Mouse (Mus musculus) embryonic facial prominence, embryonic 11.5 days (tissue): ENCODE data around the gene Ppm1h. TPM values are rescaled to one million over a fixed set of nuclear protein-coding genes. Genes with fewer than 3 reads are reported as not detected.

Experiments
- ATAC-seq: fragments of 200-750 bp; cut with Nextera tagmentation; replicated peaks from 2 replicates; pipeline ENCODE4 v1.8.0; 2017; ENCODE audit warnings: low read depth; ENCODE audit not compliant: insufficient number of reproducible peaks, low FRiP score, low TSS enrichment
- DNase-seq: peaks from one replicate; pipeline ENCODE4 v3.0.0-alpha.2; 2015; ENCODE audit warnings: low spot score
- H3K27ac ChIP-seq: fragments of 300-500 bp; sonication (generic); replicated peaks from 2 replicates; pipeline ENCODE4 v1.5.1; 2014; ENCODE audit warnings: mild to moderate bottlenecking, low read depth, low read length, control low read depth
- H3K27me3 ChIP-seq: fragments of 300-500 bp; sonication (generic); 2 replicates; pipeline ENCODE4 v1.6.1; 2014; ENCODE audit warnings: mild to moderate bottlenecking, low read length, moderate library complexity, mixed read lengths; ENCODE audit not compliant: control insufficient read depth, insufficient read depth
- H3K36me3 ChIP-seq: fragments of 300-500 bp; sonication (generic); replicated peaks from 2 replicates; pipeline ENCODE4 v1.6.1; 2014; ENCODE audit warnings: low read depth, mild to moderate bottlenecking, low read length, moderate library complexity, mixed read lengths; ENCODE audit not compliant: control insufficient read depth, insufficient read depth
- H3K4me1 ChIP-seq: fragments of 300-500 bp; sonication (generic); 2 replicates; pipeline ENCODE4 v1.6.1; 2014; ENCODE audit warnings: low read length, mixed read lengths; ENCODE audit not compliant: control insufficient read depth, insufficient read depth
- H3K4me2 ChIP-seq: fragments of 300-500 bp; sonication (generic); 2 replicates; pipeline ENCODE4 v1.6.1; 2014; ENCODE audit warnings: low read depth, mild to moderate bottlenecking, control low read depth, low read length, moderate library complexity
- H3K4me3 ChIP-seq: fragments of 300-500 bp; sonication (generic); 2 replicates; pipeline ENCODE4 v1.5.1; 2014; ENCODE audit warnings: low read depth, low read length, control low read depth
- H3K9ac ChIP-seq: fragments of 300-500 bp; sonication (generic); replicated peaks from 2 replicates; pipeline ENCODE4 v1.6.1; 2014; ENCODE audit warnings: mild to moderate bottlenecking, control low read depth, low read length
- H3K9me3 ChIP-seq: fragments of 300-500 bp; sonication (generic); replicated peaks from 2 replicates; pipeline ENCODE4 v1.6.1; 2016; ENCODE audit warnings: mild to moderate bottlenecking, low read length, inconsistent platforms, mixed read lengths; ENCODE audit not compliant: control insufficient read depth
- WGBS: fragments of 180-500 bp; shearing (Covaris S2); extraction: QIAGEN DNeasy Blood & Tissue Kit; methylation state at CpG from one replicate; pipeline ENCODE4 v1.1.7; 2014; 5-methylcytosine and 5-hydroxymethylcytosine counted together
- polyA plus RNA-seq: library from polyadenylated mRNA; unstranded; fragments of >200 nt; fragmentation: Nextera tagmentation; extraction: Ambion mirVana; gene quantifications from 2 replicates; pipeline ENCODE4 v1.2.1, GENCODE M21; 2014

Ppm1h gene
- polyA plus RNA-seq, 1 experiment from 2014 or later, result 4.5 TPM

- WGBS, result 82% methylated on average over 10 of the region's 10 CpGs
- H3K36me3 ChIP-seq, result no peaks in the 10 kb centered on the region
- H3K4me2 ChIP-seq, result no peak overlapping the region
- no peaks in the 10 kb centered on the region for H3K9me3 ChIP-seq
- DNase-seq (no peak), ATAC-seq (no peak)
- no peak overlapping the region for H3K4me3 ChIP-seq
- H3K27me3 ChIP-seq, result no peaks in the 10 kb centered on the region
- no peak overlapping the region for H3K9ac ChIP-seq
- H3K27ac ChIP-seq, result no peak overlapping the region
- H3K4me1 ChIP-seq, result peaks cover 5% of the 10 kb centered on the region; the same call in 1 of the 2 replicates
Measured at GRCm38 (mm10) chr10:122881456-122881855, 202.9 kb downstream of the Ppm1h start.

GRCm38 (mm10) chr10:122882614-122883013, 204.1 kb downstream of the Ppm1h start:
- no peak for ATAC-seq
- 73% methylated on average over 4 of the region's 4 CpGs for WGBS
- Histone ChIP-seq H3K4me1 (peaks cover 15% of the 10 kb centered on the region), H3K9ac (no peak overlapping the region), H3K27me3 (no peaks in the 10 kb centered on the region), H3K9me3 (no peaks in the 10 kb centered on the region), H3K27ac (no peak overlapping the region), H3K4me3 (no peak overlapping the region), H3K4me2 (no peak overlapping the region), H3K36me3 (no peaks in the 10 kb centered on the region)
- no peak for DNase-seq

GRCm38 (mm10) chr10:122883823-122884743, 205.5 kb downstream of the Ppm1h start:
- peak; percentile 58; the same call in 1 of the 2 replicates for ATAC-seq
- Histone ChIP-seq H3K9ac (peak overlapping the region; percentile 40), H3K4me2 (no peak overlapping the region; the same call in 1 of the 2 replicates), H3K27ac (peak overlapping the region; percentile 73), H3K4me1 (peaks cover 22% of the 10 kb centered on the region), H3K27me3 (no peaks in the 10 kb centered on the region), H3K4me3 (no peak overlapping the region), H3K36me3 (no peaks in the 10 kb centered on the region), H3K9me3 (no peaks in the 10 kb centered on the region)
- DNase-seq, result peak; percentile 66
- WGBS, result 11% methylated on average over 15 of the region's 15 CpGs

GRCm38 (mm10) chr10:122885301-122885700, 206.7 kb downstream of the Ppm1h start:
- Histone ChIP-seq H3K36me3 (no peaks in the 10 kb centered on the region), H3K27ac (no peak overlapping the region), H3K27me3 (no peaks in the 10 kb centered on the region), H3K9ac (no peak overlapping the region), H3K4me2 (no peak overlapping the region), H3K4me3 (no peak overlapping the region), H3K4me1 (peaks cover 22% of the 10 kb centered on the region), H3K9me3 (no peaks in the 10 kb centered on the region)
- WGBS, result 82% methylated on average over 5 of the region's 5 CpGs
- DNase-seq (no peak), ATAC-seq (no peak)

- DNase-seq (peak; percentile 78), ATAC-seq (peak; percentile 32)
- H3K4me1 ChIP-seq, result peaks cover 22% of the 10 kb centered on the region
- H3K27me3 ChIP-seq, result no peaks in the 10 kb centered on the region
- 2% methylated on average over 26 of the region's 26 CpGs for WGBS
- H3K9ac ChIP-seq, result peak overlapping the region; percentile 44
- peak overlapping the region; percentile 87 for H3K27ac ChIP-seq
- H3K4me2 ChIP-seq, result peak overlapping the region; percentile 19
- no peak overlapping the region for H3K4me3 ChIP-seq
- H3K9me3 ChIP-seq, result no peaks in the 10 kb centered on the region
- H3K36me3 ChIP-seq, result no peaks in the 10 kb centered on the region
Measured at GRCm38 (mm10) chr10:122886055-122886915, 207.7 kb downstream of the Ppm1h start.

GRCm38 (mm10) chr10:122886916-122887527, 208.5 kb downstream of the Ppm1h start:
- Histone ChIP-seq H3K27me3 (no peaks in the 10 kb centered on the region), H3K4me3 (no peak overlapping the region), H3K9me3 (no peaks in the 10 kb centered on the region), H3K4me1 (peaks cover 22% of the 10 kb centered on the region), H3K36me3 (no peaks in the 10 kb centered on the region), H3K27ac (peak overlapping the region; percentile 87), H3K9ac (peak overlapping the region; percentile 44), H3K4me2 (peak overlapping the region; percentile 19; the same call in 1 of the 2 replicates)
- 0 out of 2 replicates have a peak, but pooled peaks have one; percentile 5 for ATAC-seq
- DNase-seq, result peak; percentile 74
- WGBS, result 24% methylated on average over 14 of the region's 14 CpGs

- H3K4me2 ChIP-seq, result no peak overlapping the region; the same call in 1 of the 2 replicates
- ATAC-seq (peak; percentile 36; the same call in 1 of the 2 replicates), DNase-seq (no peak)
- H3K36me3 ChIP-seq, result no peaks in the 10 kb centered on the region
- peak overlapping the region; percentile 44 for H3K9ac ChIP-seq
- no peaks in the 10 kb centered on the region for H3K9me3 ChIP-seq
- no peak overlapping the region for H3K4me3 ChIP-seq
- H3K27ac ChIP-seq, result peak overlapping the region; percentile 87
- 41% methylated on average over 10 of the region's 10 CpGs for WGBS
- H3K27me3 ChIP-seq, result no peaks in the 10 kb centered on the region
- H3K4me1 ChIP-seq, result peaks cover 22% of the 10 kb centered on the region
Measured at GRCm38 (mm10) chr10:122887528-122888183, 209.1 kb downstream of the Ppm1h start.
